Mouse (Mus musculus): Measurements from ENCODE around the gene Yjefn3. TPM values are rescaled to one million over a fixed set of nuclear protein-coding genes. Genes with fewer than 3 reads are reported as not detected.

The Yjefn3 gene
- polyA plus RNA-seq, 1 experiment from 2014 or later = 4.4 TPM

- Histone ChIP-seq H3K9me3 (ENCODE audit: control insufficient read depth, low read length) (no peaks in the 10 kb centered on the region), H3K36me3 (ENCODE audit: control insufficient read depth, insufficient read depth, low read length) (peaks cover 12% of the 10 kb centered on the region; the same call in 1 of the 2 replicates), H3K4me1 (replicated peaks; ENCODE audit: control insufficient read depth, insufficient read depth, low read length) (no peaks in the 10 kb centered on the region; the same call in 1 of the 2 replicates), H3K27ac (ENCODE audit: low read depth, low read length) (no peak overlapping the region), H3K27me3 (ENCODE audit: control insufficient read depth, insufficient read depth, low read length) (no peaks in the 10 kb centered on the region), H3K4me2 (ENCODE audit: low read depth, low read length, severe bottlenecking) (no peak overlapping the region), H3K4me3 (ENCODE audit: low read depth, low read length) (no peak overlapping the region), H3K9ac (ENCODE audit: low read length) (no peak overlapping the region)
- WGBS = 45% methylated on average over 5 of the region's 5 CpGs
- DNase-seq (ENCODE audit: low spot score) (no peak), ATAC-seq (replicated peaks; ENCODE audit: low FRiP score) (no peak)
Measured at GRCm38 (mm10) chr8:69915748-69916147, 13.2 kb upstream of the Yjefn3 start.

GRCm38 (mm10) chr8:69914526-69914925 lies 12.0 kb upstream of the Yjefn3 start:
- peaks cover 14% of the 10 kb centered on the region; the same call in 1 of the 2 replicates for H3K36me3 ChIP-seq (ENCODE audit: control insufficient read depth, insufficient read depth, low read length)
- H3K9ac ChIP-seq (ENCODE audit: low read length) = no peak overlapping the region
- no peak overlapping the region for H3K27ac ChIP-seq (ENCODE audit: low read depth, low read length)
- no peak for DNase-seq (ENCODE audit: low spot score)
- no peaks in the 10 kb centered on the region for H3K27me3 ChIP-seq (ENCODE audit: control insufficient read depth, insufficient read depth, low read length)
- H3K4me3 ChIP-seq (ENCODE audit: low read depth, low read length) = no peak overlapping the region
- no peak for ATAC-seq (replicated peaks; ENCODE audit: low FRiP score)
- H3K4me2 ChIP-seq (ENCODE audit: low read depth, low read length, severe bottlenecking) = no peak overlapping the region
- H3K4me1 ChIP-seq (replicated peaks; ENCODE audit: control insufficient read depth, insufficient read depth, low read length) = no peaks in the 10 kb centered on the region
- 87% methylated on average over 4 of the region's 4 CpGs for WGBS
- H3K9me3 ChIP-seq (ENCODE audit: control insufficient read depth, low read length) = no peaks in the 10 kb centered on the region

DNA sequence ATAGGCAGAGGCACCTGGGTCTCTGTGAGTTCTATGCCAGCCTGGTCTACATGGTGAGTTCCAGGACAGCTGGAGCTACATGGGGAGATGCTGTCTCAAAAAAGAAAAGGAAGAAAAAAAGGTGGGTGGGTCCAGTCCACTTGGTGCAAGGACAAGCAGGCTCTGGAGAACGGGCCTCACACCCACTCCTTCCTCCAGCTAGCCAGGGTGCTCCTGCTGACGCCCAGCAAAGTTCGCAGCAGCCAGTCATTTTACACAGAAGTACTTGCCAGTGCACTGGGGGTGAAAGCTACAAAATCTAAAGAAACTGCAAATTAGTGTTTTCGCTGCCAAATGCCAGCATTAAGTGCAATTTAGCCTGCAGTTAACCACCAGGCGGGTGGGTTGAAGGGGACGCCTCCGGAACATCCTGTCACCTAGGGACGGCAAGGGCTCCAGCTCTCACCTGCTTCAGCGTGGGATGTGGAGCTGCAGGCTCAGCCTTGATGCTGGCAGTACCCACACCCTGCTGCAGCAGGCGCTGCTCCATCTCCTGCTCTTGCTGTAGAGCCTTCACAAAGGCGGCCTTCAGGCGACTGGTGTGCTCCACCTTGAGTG lies 10.1 kb upstream of the Yjefn3 start:
- Histone ChIP-seq H3K9ac (ENCODE audit: low read length) (no peak overlapping the region), H3K4me1 (replicated peaks; ENCODE audit: control insufficient read depth, insufficient read depth, low read length) (no peaks in the 10 kb centered on the region), H3K4me2 (ENCODE audit: low read depth, low read length, severe bottlenecking) (no peak overlapping the region), H3K4me3 (ENCODE audit: low read depth, low read length) (no peak overlapping the region), H3K27ac (ENCODE audit: low read depth, low read length) (no peak overlapping the region), H3K9me3 (ENCODE audit: control insufficient read depth, low read length) (no peaks in the 10 kb centered on the region), H3K36me3 (ENCODE audit: control insufficient read depth, insufficient read depth, low read length) (peaks cover 17% of the 10 kb centered on the region; the same call in 1 of the 2 replicates), H3K27me3 (ENCODE audit: control insufficient read depth, insufficient read depth, low read length) (no peaks in the 10 kb centered on the region)
- ATAC-seq (replicated peaks; ENCODE audit: low FRiP score) = no peak
- 91% methylated on average over 12 of the region's 12 CpGs for WGBS
- DNase-seq (ENCODE audit: low spot score) = no peak

DNA sequence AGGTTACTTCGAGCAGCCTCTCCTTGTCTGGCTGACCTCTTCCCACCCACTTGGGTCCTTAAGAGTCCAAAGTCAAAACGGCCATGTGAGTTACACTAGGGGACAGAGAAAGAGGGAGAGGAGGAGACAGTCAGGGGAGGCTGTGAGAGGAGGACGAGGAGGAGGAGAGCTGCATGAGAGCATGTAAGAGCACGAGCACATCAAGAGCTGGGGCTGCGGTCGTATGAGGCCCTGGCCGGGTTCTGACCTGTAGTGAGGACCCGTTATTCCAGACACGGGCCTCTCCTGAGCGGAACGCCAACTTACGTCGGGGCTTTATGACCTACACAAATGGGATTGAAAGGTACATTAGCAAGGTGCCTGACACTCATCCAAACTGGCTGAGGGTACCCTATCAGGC lies 9.4 kb upstream of the Yjefn3 start:
- ATAC-seq (replicated peaks; ENCODE audit: low FRiP score) (no peak), DNase-seq (ENCODE audit: low spot score) (no peak)
- H3K4me1 ChIP-seq (replicated peaks; ENCODE audit: control insufficient read depth, insufficient read depth, low read length) = no peaks in the 10 kb centered on the region
- H3K27me3 ChIP-seq (ENCODE audit: control insufficient read depth, insufficient read depth, low read length) = no peaks in the 10 kb centered on the region
- peaks cover 17% of the 10 kb centered on the region; the same call in 1 of the 2 replicates for H3K36me3 ChIP-seq (ENCODE audit: control insufficient read depth, insufficient read depth, low read length)
- H3K4me3 ChIP-seq (ENCODE audit: low read depth, low read length) = no peak overlapping the region
- H3K9ac ChIP-seq (ENCODE audit: low read length) = no peak overlapping the region
- no peak overlapping the region for H3K27ac ChIP-seq (ENCODE audit: low read depth, low read length)
- no peaks in the 10 kb centered on the region for H3K9me3 ChIP-seq (ENCODE audit: control insufficient read depth, low read length)
- WGBS = 91% methylated on average over 13 of the region's 13 CpGs
- no peak overlapping the region for H3K4me2 ChIP-seq (ENCODE audit: low read depth, low read length, severe bottlenecking)

GRCm38 (mm10) chr8:69907106-69907505 lies 4.6 kb upstream of the Yjefn3 start:
- Histone ChIP-seq H3K9me3 (ENCODE audit: control insufficient read depth, low read length) (no peaks in the 10 kb centered on the region), H3K27me3 (ENCODE audit: control insufficient read depth, insufficient read depth, low read length) (no peaks in the 10 kb centered on the region), H3K4me3 (ENCODE audit: low read depth, low read length) (no peak overlapping the region), H3K4me1 (replicated peaks; ENCODE audit: control insufficient read depth, insufficient read depth, low read length) (peaks cover 6% of the 10 kb centered on the region; the same call in 1 of the 2 replicates), H3K9ac (ENCODE audit: low read length) (no peak overlapping the region), H3K27ac (ENCODE audit: low read depth, low read length) (no peak overlapping the region), H3K36me3 (ENCODE audit: control insufficient read depth, insufficient read depth, low read length) (peaks cover 7% of the 10 kb centered on the region; the same call in 1 of the 2 replicates), H3K4me2 (ENCODE audit: low read depth, low read length, severe bottlenecking) (no peak overlapping the region)
- no peak for ATAC-seq (replicated peaks; ENCODE audit: low FRiP score)
- 85% methylated on average over 2 of the region's 2 CpGs for WGBS
- DNase-seq (ENCODE audit: low spot score) = no peak

DNA sequence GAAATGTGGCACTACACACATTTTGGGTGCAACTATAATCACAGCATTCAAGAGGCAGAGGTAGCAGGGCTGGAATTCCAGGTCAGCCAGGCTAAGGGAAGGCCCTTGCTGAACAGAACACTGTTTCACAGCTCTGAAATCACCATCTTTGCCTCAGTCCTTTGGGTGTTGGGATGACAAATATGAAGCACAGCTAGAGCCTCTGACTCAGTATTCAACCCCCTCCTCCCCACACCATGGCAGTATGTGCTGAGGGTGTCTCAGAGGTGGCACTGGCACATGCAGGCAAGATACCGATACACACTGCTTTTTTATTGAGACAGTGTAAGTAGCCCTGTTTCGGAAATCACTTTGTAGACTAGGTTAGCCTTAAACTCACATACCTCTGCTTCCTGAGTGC lies 3.7 kb upstream of the Yjefn3 start:
- Histone ChIP-seq H3K4me3 (ENCODE audit: low read depth, low read length) (no peak overlapping the region), H3K4me2 (ENCODE audit: low read depth, low read length, severe bottlenecking) (no peak overlapping the region), H3K27me3 (ENCODE audit: control insufficient read depth, insufficient read depth, low read length) (no peaks in the 10 kb centered on the region), H3K4me1 (replicated peaks; ENCODE audit: control insufficient read depth, insufficient read depth, low read length) (peaks cover 9% of the 10 kb centered on the region; the same call in 1 of the 2 replicates), H3K27ac (ENCODE audit: low read depth, low read length) (no peak overlapping the region), H3K36me3 (ENCODE audit: control insufficient read depth, insufficient read depth, low read length) (peaks cover 7% of the 10 kb centered on the region; the same call in 1 of the 2 replicates), H3K9ac (ENCODE audit: low read length) (no peak overlapping the region), H3K9me3 (ENCODE audit: control insufficient read depth, low read length) (no peaks in the 10 kb centered on the region)
- WGBS = 93% methylated on average over 2 of the region's 2 CpGs
- DNase-seq (ENCODE audit: low spot score) = no peak
- ATAC-seq (replicated peaks; ENCODE audit: low FRiP score) = no peak

DNA sequence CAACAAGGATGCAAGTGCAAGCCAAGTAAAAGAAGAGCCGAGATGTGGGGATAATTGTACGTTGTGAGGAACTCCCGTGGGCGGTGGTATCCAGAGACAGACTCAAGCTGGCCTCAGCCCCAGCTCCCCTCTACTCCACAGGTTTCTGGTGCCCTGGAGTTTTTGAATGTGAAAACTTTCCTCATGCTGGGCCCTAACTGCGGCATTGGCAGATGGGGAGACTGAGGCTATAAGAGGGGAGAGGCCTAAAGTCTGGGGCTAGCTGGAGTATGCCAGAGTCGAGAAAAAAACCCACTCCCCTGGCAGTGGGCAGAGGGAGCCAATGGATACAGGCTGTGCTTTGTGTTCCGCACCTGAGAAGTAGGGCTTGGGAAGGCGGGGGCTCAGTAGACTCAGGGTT lies 1.6 kb upstream of the Yjefn3 start:
- 75% methylated on average over 8 of the region's 8 CpGs for WGBS
- no peaks in the 10 kb centered on the region for H3K27me3 ChIP-seq (ENCODE audit: control insufficient read depth, insufficient read depth, low read length)
- ATAC-seq (replicated peaks; ENCODE audit: low FRiP score) (no peak), DNase-seq (ENCODE audit: low spot score) (no peak)
- no peak overlapping the region; the same call in 1 of the 2 replicates for H3K4me2 ChIP-seq (ENCODE audit: low read depth, low read length, severe bottlenecking)
- H3K4me1 ChIP-seq (replicated peaks; ENCODE audit: control insufficient read depth, insufficient read depth, low read length) = peaks cover 13% of the 10 kb centered on the region; the same call in 1 of the 2 replicates
- no peaks in the 10 kb centered on the region for H3K9me3 ChIP-seq (ENCODE audit: control insufficient read depth, low read length)
- no peak overlapping the region for H3K27ac ChIP-seq (ENCODE audit: low read depth, low read length)
- no peak overlapping the region for H3K4me3 ChIP-seq (ENCODE audit: low read depth, low read length)
- no peaks in the 10 kb centered on the region; the same call in 1 of the 2 replicates for H3K36me3 ChIP-seq (ENCODE audit: control insufficient read depth, insufficient read depth, low read length)
- H3K9ac ChIP-seq (ENCODE audit: low read length) = no peak overlapping the region

GRCm38 (mm10) chr8:69903063-69903542 lies 591 bp upstream of the Yjefn3 start:
- Histone ChIP-seq H3K4me2 (ENCODE audit: low read depth, low read length, severe bottlenecking) (peak overlapping the region; percentile 93), H3K4me3 (ENCODE audit: low read depth, low read length) (peak overlapping the region; percentile 73), H3K27ac (ENCODE audit: low read depth, low read length) (peak overlapping the region; percentile 80), H3K9me3 (ENCODE audit: control insufficient read depth, low read length) (no peaks in the 10 kb centered on the region), H3K27me3 (ENCODE audit: control insufficient read depth, insufficient read depth, low read length) (no peaks in the 10 kb centered on the region), H3K36me3 (ENCODE audit: control insufficient read depth, insufficient read depth, low read length) (no peaks in the 10 kb centered on the region), H3K9ac (ENCODE audit: low read length) (peak overlapping the region; percentile 85), H3K4me1 (replicated peaks; ENCODE audit: control insufficient read depth, insufficient read depth, low read length) (peaks cover 13% of the 10 kb centered on the region; the same call in 1 of the 2 replicates)
- DNase-seq (ENCODE audit: low spot score) (peak; percentile 100), ATAC-seq (replicated peaks; ENCODE audit: low FRiP score) (peak; percentile 89)
- under 1% methylated on average over 45 of the region's 45 CpGs for WGBS
